Mouse (Mus musculus): ENCODE data around the gene Map3k19. TPM values are rescaled to one million over a fixed set of nuclear protein-coding genes. Genes with fewer than 3 reads are reported as not detected.

Gene Map3k19
- polyA plus RNA-seq (2014; fragmentation: Nextera tagmentation; extraction: Ambion mirVana), result 0.83 and 1.1 TPM in 2 replicates

- 63% methylated on average over 14 of the region's 14 CpGs for WGBS
- H3K27ac ChIP-seq, result no peak within 1 kb of the TSS
- H3K36me3 ChIP-seq (replicated peaks; ENCODE audit: control insufficient read depth, insufficient read depth), result no peaks in the 10 kb centered on the region
- no peaks in the 10 kb centered on the region for H3K27me3 ChIP-seq (ENCODE audit: control insufficient read depth, insufficient read depth, low read length)
- H3K9ac ChIP-seq, result no peak within 1 kb of the TSS
- no peak within 1 kb of the TSS for H3K4me3 ChIP-seq (replicated peaks; ENCODE audit: low read length)
- ATAC-seq (ENCODE audit: low FRiP score) (no peak), DNase-seq (ENCODE audit: low spot score) (no peak)
- H3K4me1 ChIP-seq (replicated peaks; ENCODE audit: control insufficient read depth, insufficient read depth, low read length), result no peaks in the 10 kb centered on the region
- H3K4me2 ChIP-seq (replicated peaks), result no peak within 1 kb of the TSS
- H3K9me3 ChIP-seq (ENCODE audit: control insufficient read depth, low read length), result peaks cover 13% of the 10 kb centered on the region
Observed at GRCm38 (mm10) chr1:127854486-127855222, at the start of gene Map3k19. Gene Map3k19, minus strand, starts transcription at chr1:127855031.

GRCm38 (mm10) chr1:127899401-127899800, 44.6 kb upstream of the Map3k19 start:
- Histone ChIP-seq H3K9me3 (ENCODE audit: control insufficient read depth, low read length) (no peaks in the 10 kb centered on the region), H3K27me3 (ENCODE audit: control insufficient read depth, insufficient read depth, low read length) (no peaks in the 10 kb centered on the region), H3K4me2 (replicated peaks) (no peak overlapping the region), H3K27ac (no peak overlapping the region), H3K4me1 (replicated peaks; ENCODE audit: control insufficient read depth, insufficient read depth, low read length) (no peaks in the 10 kb centered on the region), H3K9ac (no peak overlapping the region), H3K36me3 (replicated peaks; ENCODE audit: control insufficient read depth, insufficient read depth) (peaks cover 12% of the 10 kb centered on the region), H3K4me3 (replicated peaks; ENCODE audit: low read length) (no peak overlapping the region)
- no peak for DNase-seq (ENCODE audit: low spot score)
- WGBS, result 91% methylated on average over 1 of the region's 1 CpGs
- ATAC-seq (ENCODE audit: low FRiP score), result no peak

GRCm38 (mm10) chr1:127869276-127869675, 14.4 kb upstream of the Map3k19 start:
- Histone ChIP-seq H3K9ac (peak overlapping the region; percentile 73), H3K4me1 (replicated peaks; ENCODE audit: control insufficient read depth, insufficient read depth, low read length) (peaks cover 9% of the 10 kb centered on the region; the same call in 1 of the 2 replicates), H3K27me3 (ENCODE audit: control insufficient read depth, insufficient read depth, low read length) (no peaks in the 10 kb centered on the region), H3K27ac (peak overlapping the region; percentile 80), H3K9me3 (ENCODE audit: control insufficient read depth, low read length) (no peaks in the 10 kb centered on the region), H3K4me3 (replicated peaks; ENCODE audit: low read length) (peak overlapping the region; percentile 66), H3K4me2 (replicated peaks) (peak overlapping the region; percentile 64), H3K36me3 (replicated peaks; ENCODE audit: control insufficient read depth, insufficient read depth) (peaks cover 9% of the 10 kb centered on the region)
- DNase-seq (ENCODE audit: low spot score) (no peak), ATAC-seq (ENCODE audit: low FRiP score) (no peak)
- WGBS, result 46% methylated on average over 8 of the region's 8 CpGs

- no peaks in the 10 kb centered on the region for H3K27me3 ChIP-seq (ENCODE audit: control insufficient read depth, insufficient read depth, low read length)
- WGBS, result 11% methylated on average over 47 of the region's 47 CpGs
- DNase-seq (ENCODE audit: low spot score), result peak; percentile 86
- peaks cover 7% of the 10 kb centered on the region for H3K36me3 ChIP-seq (replicated peaks; ENCODE audit: control insufficient read depth, insufficient read depth)
- ATAC-seq (ENCODE audit: low FRiP score), result peak; percentile 97
- peak within 1 kb of the TSS; percentile 73 for H3K9ac ChIP-seq
- H3K4me1 ChIP-seq (replicated peaks; ENCODE audit: control insufficient read depth, insufficient read depth, low read length), result peaks cover 9% of the 10 kb centered on the region; the same call in 1 of the 2 replicates
- peak within 1 kb of the TSS; percentile 64 for H3K4me2 ChIP-seq (replicated peaks)
- H3K27ac ChIP-seq, result peak within 1 kb of the TSS; percentile 80
- peak within 1 kb of the TSS; percentile 66 for H3K4me3 ChIP-seq (replicated peaks; ENCODE audit: low read length)
- H3K9me3 ChIP-seq (ENCODE audit: control insufficient read depth, low read length), result no peaks in the 10 kb centered on the region
Observed at GRCm38 (mm10) chr1:127868300-127869261, 13.8 kb upstream of the Map3k19 start, which contains the start of gene Rab3gap1. Gene Rab3gap1, plus strand, starts transcription at chr1:127868773.

GRCm38 (mm10) chr1:127863806-127864205, 9.0 kb upstream of the Map3k19 start:
- no peak overlapping the region for H3K27ac ChIP-seq
- no peak for ATAC-seq (ENCODE audit: low FRiP score)
- 48% methylated on average over 7 of the region's 7 CpGs for WGBS

GRCm38 (mm10) chr1:127861900-127862299, 7.1 kb upstream of the Map3k19 start:
- Histone ChIP-seq H3K4me3 (replicated peaks; ENCODE audit: low read length) (no peak overlapping the region), H3K27me3 (ENCODE audit: control insufficient read depth, insufficient read depth, low read length) (no peaks in the 10 kb centered on the region), H3K9ac (no peak overlapping the region), H3K36me3 (replicated peaks; ENCODE audit: control insufficient read depth, insufficient read depth) (no peaks in the 10 kb centered on the region), H3K27ac (no peak overlapping the region), H3K4me1 (replicated peaks; ENCODE audit: control insufficient read depth, insufficient read depth, low read length) (no peaks in the 10 kb centered on the region), H3K4me2 (replicated peaks) (no peak overlapping the region), H3K9me3 (ENCODE audit: control insufficient read depth, low read length) (no peaks in the 10 kb centered on the region)
- 92% methylated on average over 5 of the region's 5 CpGs for WGBS
- no peak for DNase-seq (ENCODE audit: low spot score)
- ATAC-seq (ENCODE audit: low FRiP score), result no peak

More at GRCm38 (mm10) chr1:127863806-127864205, 9.0 kb upstream of the Map3k19 start:
- Histone ChIP-seq H3K9ac (no peak overlapping the region), H3K4me1 (replicated peaks; ENCODE audit: control insufficient read depth, insufficient read depth, low read length) (no peaks in the 10 kb centered on the region), H3K4me3 (replicated peaks; ENCODE audit: low read length) (no peak overlapping the region), H3K4me2 (replicated peaks) (no peak overlapping the region), H3K36me3 (replicated peaks; ENCODE audit: control insufficient read depth, insufficient read depth) (no peaks in the 10 kb centered on the region), H3K9me3 (ENCODE audit: control insufficient read depth, low read length) (no peaks in the 10 kb centered on the region), H3K27me3 (ENCODE audit: control insufficient read depth, insufficient read depth, low read length) (no peaks in the 10 kb centered on the region)
- peak; percentile 24 for DNase-seq (ENCODE audit: low spot score)

- no peak for ATAC-seq (ENCODE audit: low FRiP score)
- H3K4me3 ChIP-seq (replicated peaks; ENCODE audit: low read length), result no peak overlapping the region
- no peak overlapping the region for H3K9ac ChIP-seq
- H3K4me2 ChIP-seq (replicated peaks), result no peak overlapping the region
- H3K36me3 ChIP-seq (replicated peaks; ENCODE audit: control insufficient read depth, insufficient read depth), result no peaks in the 10 kb centered on the region
- WGBS, result 96% methylated on average over 4 of the region's 4 CpGs
- H3K27ac ChIP-seq, result no peak overlapping the region
- no peaks in the 10 kb centered on the region for H3K27me3 ChIP-seq (ENCODE audit: control insufficient read depth, insufficient read depth, low read length)
- no peaks in the 10 kb centered on the region for H3K9me3 ChIP-seq (ENCODE audit: control insufficient read depth, low read length)
- no peaks in the 10 kb centered on the region for H3K4me1 ChIP-seq (replicated peaks; ENCODE audit: control insufficient read depth, insufficient read depth, low read length)
- no peak for DNase-seq (ENCODE audit: low spot score)
Observed at GRCm38 (mm10) chr1:127860492-127860891, 5.7 kb upstream of the Map3k19 start.

- ATAC-seq (ENCODE audit: low FRiP score), result no peak
- H3K27ac ChIP-seq, result no peak overlapping the region
- no peaks in the 10 kb centered on the region for H3K4me1 ChIP-seq (replicated peaks; ENCODE audit: control insufficient read depth, insufficient read depth, low read length)
- no peak overlapping the region for H3K4me3 ChIP-seq (replicated peaks; ENCODE audit: low read length)
- no peaks in the 10 kb centered on the region for H3K36me3 ChIP-seq (replicated peaks; ENCODE audit: control insufficient read depth, insufficient read depth)
- no peaks in the 10 kb centered on the region for H3K27me3 ChIP-seq (ENCODE audit: control insufficient read depth, insufficient read depth, low read length)
- no peak overlapping the region for H3K4me2 ChIP-seq (replicated peaks)
- no peak for DNase-seq (ENCODE audit: low spot score)
- no peak overlapping the region for H3K9ac ChIP-seq
- WGBS, result 90% methylated on average over 6 of the region's 6 CpGs
- H3K9me3 ChIP-seq (ENCODE audit: control insufficient read depth, low read length), result no peaks in the 10 kb centered on the region
Observed at GRCm38 (mm10) chr1:127859799-127860400, 5.1 kb upstream of the Map3k19 start.
